Mouse (Mus musculus): ENCODE measurements around the gene Upk3b. TPM values are rescaled to one million over a fixed set of nuclear protein-coding genes. Genes with fewer than 3 reads are reported as not detected.

Upk3b gene
- polyA plus RNA-seq, 1 experiment from 2014 or later = 52.1 TPM

DNA sequence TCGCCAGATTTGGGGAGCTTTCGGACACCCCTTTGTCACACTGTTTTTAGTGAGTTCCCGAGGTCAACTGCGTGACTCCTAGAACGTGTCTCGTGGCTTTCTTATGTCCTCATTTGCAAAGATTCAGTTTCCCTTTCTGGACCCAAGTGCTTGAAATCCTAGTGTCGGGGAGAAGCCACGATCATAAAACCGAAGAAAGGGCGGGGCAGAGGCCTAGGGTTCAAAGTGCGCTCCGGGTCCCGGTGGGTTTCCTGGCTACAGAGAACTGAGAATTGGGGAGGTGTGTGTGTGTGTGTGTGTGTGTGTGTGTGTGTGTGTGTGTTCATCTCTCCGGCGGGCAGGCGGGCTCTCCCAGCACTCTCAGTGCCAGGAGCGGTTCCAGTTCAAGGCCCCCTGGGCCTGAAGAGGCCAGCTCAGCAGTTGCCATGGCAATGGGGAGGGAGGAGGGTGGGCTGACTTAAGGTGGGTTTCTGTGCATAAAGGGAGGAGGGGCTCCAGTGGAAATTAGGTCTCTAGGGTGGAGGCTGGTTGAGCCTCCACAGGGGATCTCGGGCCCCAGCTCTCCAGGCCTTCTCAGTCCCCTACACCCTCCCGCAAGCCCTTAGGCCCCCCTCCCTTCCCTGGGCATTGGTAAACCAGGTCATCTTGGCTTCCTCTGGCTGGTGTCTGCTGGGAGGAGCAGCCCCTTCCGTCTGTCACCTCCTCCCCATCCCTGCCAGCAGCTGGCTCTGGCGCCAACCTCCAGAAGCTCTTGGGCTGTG lies 46.8 kb downstream of the Upk3b start:
- peak; percentile 71 for DNase-seq (ENCODE audit: low spot score)
- Histone ChIP-seq H3K27me3 (replicated peaks; ENCODE audit: control insufficient read depth, insufficient read depth, low read length) (no peaks in the 10 kb centered on the region), H3K9me3 (ENCODE audit: control insufficient read depth, low read length) (no peaks in the 10 kb centered on the region), H3K36me3 (ENCODE audit: control insufficient read depth, insufficient read depth, low read length) (no peaks in the 10 kb centered on the region), H3K9ac (ENCODE audit: low read length) (0 out of 2 replicates have a peak overlapping the region, but pooled peaks have one; percentile 7), H3K4me2 (ENCODE audit: low read length) (peak overlapping the region; percentile 96), H3K4me1 (replicated peaks; ENCODE audit: control insufficient read depth, insufficient read depth, low read length) (0 out of 2 replicates have a peak, but pooled peaks cover 3% of the 10 kb centered on the region), H3K4me3 (ENCODE audit: low read depth, low read length) (peak overlapping the region; percentile 63), H3K27ac (ENCODE audit: low read depth) (no peak overlapping the region)
- WGBS = 13% methylated on average over 21 of the region's 21 CpGs
- ATAC-seq (replicated peaks; ENCODE audit: low FRiP score, low TSS enrichment, low read depth) = no peak; the same call in 1 of the 2 replicates

DNA sequence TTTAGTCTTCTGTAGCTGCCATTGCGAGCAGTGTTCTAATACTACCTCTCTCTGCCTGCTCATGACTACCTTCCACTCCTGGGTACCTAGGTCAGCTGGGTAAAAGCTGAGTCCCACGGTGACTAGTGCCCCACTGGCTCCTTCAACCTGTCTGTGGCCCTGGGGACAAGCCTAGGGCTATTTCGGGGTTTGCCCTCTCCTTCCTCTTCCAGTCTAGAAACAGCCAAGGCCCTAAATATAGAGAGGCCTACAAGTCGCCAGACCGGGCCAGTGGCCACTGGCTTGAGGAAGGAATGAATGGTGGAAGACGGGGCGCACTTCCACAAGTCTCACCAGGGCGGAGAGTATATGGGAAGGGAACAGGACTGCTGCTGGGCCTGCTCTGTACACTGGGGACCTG lies 48.0 kb downstream of the Upk3b start:
- Histone ChIP-seq H3K4me3 (ENCODE audit: low read depth, low read length) (no peak overlapping the region), H3K4me1 (replicated peaks; ENCODE audit: control insufficient read depth, insufficient read depth, low read length) (0 out of 2 replicates have a peak, but pooled peaks cover 3% of the 10 kb centered on the region), H3K36me3 (ENCODE audit: control insufficient read depth, insufficient read depth, low read length) (peaks cover 8% of the 10 kb centered on the region; the same call in 1 of the 2 replicates), H3K27me3 (replicated peaks; ENCODE audit: control insufficient read depth, insufficient read depth, low read length) (no peaks in the 10 kb centered on the region), H3K27ac (ENCODE audit: low read depth) (no peak overlapping the region), H3K4me2 (ENCODE audit: low read length) (no peak overlapping the region), H3K9ac (ENCODE audit: low read length) (no peak overlapping the region), H3K9me3 (ENCODE audit: control insufficient read depth, low read length) (no peaks in the 10 kb centered on the region)
- ATAC-seq (replicated peaks; ENCODE audit: low FRiP score, low TSS enrichment, low read depth) (no peak), DNase-seq (ENCODE audit: low spot score) (no peak)
- 86% methylated on average over 8 of the region's 8 CpGs for WGBS

DNA sequence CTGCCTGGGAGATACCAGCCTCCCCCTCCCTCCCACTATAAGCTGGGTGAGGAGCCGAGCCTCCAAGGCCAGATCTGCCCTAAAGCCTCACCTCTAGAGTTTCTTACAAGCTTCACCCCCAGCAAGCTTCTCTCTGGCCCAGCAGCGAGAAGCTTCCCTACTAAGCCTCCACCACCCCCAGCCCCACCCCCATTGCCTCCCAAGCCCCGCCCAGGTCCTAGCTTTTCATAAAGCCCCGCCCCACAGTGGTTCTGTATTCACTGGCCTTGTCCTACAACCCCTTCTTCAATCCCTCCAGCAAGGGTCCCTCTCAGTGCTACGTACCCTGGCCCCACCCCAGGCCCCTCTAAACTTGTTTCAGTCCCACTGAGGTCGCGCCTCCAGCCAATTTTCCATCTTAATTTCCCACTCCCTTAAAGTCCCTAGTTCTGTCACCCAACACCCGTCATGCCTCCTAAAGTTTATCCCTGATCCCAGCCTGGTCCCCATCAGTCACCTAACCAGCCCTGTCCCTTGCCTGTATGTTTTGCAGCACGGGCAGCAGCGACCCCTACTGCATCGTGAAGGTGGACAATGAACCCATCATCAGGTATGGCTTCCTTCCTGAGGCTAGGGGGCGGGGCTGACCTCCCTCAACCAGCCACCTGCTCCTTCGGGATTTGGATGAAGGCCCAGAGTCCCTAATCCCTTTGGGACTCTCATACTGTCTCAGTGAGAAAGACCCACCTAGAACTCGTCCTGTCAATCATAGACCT lies 50.7 kb downstream of the Upk3b start:
- peaks cover 8% of the 10 kb centered on the region; the same call in 1 of the 2 replicates for H3K36me3 ChIP-seq (ENCODE audit: control insufficient read depth, insufficient read depth, low read length)
- H3K27me3 ChIP-seq (replicated peaks; ENCODE audit: control insufficient read depth, insufficient read depth, low read length) = no peaks in the 10 kb centered on the region
- H3K4me2 ChIP-seq (ENCODE audit: low read length) = no peak overlapping the region
- no peak overlapping the region for H3K27ac ChIP-seq (ENCODE audit: low read depth)
- no peak overlapping the region for H3K9ac ChIP-seq (ENCODE audit: low read length)
- ATAC-seq (replicated peaks; ENCODE audit: low FRiP score, low TSS enrichment, low read depth) (no peak), DNase-seq (ENCODE audit: low spot score) (no peak)
- WGBS = 24% methylated on average over 14 of the region's 14 CpGs
- no peak overlapping the region for H3K4me3 ChIP-seq (ENCODE audit: low read depth, low read length)
- 0 out of 2 replicates have a peak, but pooled peaks cover 3% of the 10 kb centered on the region for H3K4me1 ChIP-seq (replicated peaks; ENCODE audit: control insufficient read depth, insufficient read depth, low read length)
- no peaks in the 10 kb centered on the region for H3K9me3 ChIP-seq (ENCODE audit: control insufficient read depth, low read length)

DNA sequence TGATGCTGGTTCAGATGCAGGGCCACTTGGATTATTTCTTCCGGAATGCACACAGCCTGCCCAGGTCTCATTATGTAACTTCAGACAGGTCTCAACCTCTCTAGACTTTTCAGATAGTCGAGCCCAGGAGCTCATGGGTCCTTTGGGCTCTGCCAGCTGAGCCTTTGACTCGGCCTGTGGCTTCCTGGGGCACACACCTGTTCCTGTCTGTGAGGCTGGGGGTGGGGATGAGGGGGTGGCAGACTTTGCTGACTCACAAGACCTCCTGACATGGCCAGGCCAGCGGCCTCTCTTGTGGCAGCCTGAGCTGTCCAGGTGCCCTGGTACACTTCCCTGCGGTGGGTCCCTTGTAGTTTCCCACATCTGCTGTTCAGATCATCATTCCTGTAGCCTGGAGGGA lies 53.6 kb downstream of the Upk3b start:
- Histone ChIP-seq H3K36me3 (ENCODE audit: control insufficient read depth, insufficient read depth, low read length) (peaks cover 8% of the 10 kb centered on the region; the same call in 1 of the 2 replicates), H3K4me3 (ENCODE audit: low read depth, low read length) (no peak overlapping the region), H3K27me3 (replicated peaks; ENCODE audit: control insufficient read depth, insufficient read depth, low read length) (no peaks in the 10 kb centered on the region), H3K9ac (ENCODE audit: low read length) (no peak overlapping the region), H3K9me3 (ENCODE audit: control insufficient read depth, low read length) (no peaks in the 10 kb centered on the region), H3K4me2 (ENCODE audit: low read length) (no peak overlapping the region), H3K4me1 (replicated peaks; ENCODE audit: control insufficient read depth, insufficient read depth, low read length) (no peaks in the 10 kb centered on the region), H3K27ac (ENCODE audit: low read depth) (no peak overlapping the region)
- WGBS = 72% methylated on average over 5 of the region's 5 CpGs
- no peak for DNase-seq (ENCODE audit: low spot score)
- no peak for ATAC-seq (replicated peaks; ENCODE audit: low FRiP score, low TSS enrichment, low read depth)

DNA sequence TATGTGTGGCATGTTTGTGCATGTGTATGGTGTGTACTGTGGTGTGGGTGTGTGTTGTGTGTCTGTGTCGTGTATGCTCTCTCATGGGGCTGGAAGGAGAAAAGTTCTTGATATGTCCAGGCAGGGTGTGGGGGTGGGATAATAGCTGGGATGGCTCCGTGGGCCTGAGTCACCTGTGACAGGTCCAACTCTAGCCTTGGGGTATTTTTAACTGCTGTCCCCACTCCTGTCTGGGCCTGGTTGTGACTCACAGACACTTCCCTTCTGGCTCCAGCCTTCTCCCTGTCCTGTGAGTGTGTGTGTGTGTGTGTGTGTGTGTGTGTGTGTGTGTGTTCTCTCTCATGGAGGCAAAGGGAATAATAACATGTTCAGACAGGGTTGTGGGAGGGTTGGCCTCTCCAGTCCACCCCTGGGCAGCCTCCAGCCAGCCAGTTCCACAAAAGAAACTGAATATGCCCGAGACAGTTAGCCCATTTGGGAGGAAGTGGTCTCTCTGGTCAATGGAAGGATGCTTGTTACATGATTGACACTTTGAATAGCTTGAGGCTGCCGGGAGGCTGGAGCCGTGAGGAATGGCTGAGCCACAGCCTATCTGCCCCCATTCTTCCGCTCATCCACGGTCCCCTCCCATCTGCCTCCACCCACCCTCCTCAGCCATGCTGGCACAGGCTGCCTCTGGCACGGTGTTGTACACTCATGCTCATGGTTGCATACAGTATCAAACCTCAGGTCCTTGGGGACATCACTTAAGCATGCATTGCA lies 56.1 kb downstream of the Upk3b start:
- peaks cover 8% of the 10 kb centered on the region; the same call in 1 of the 2 replicates for H3K36me3 ChIP-seq (ENCODE audit: control insufficient read depth, insufficient read depth, low read length)
- no peak overlapping the region for H3K4me2 ChIP-seq (ENCODE audit: low read length)
- no peak for ATAC-seq (replicated peaks; ENCODE audit: low FRiP score, low TSS enrichment, low read depth)
- H3K9me3 ChIP-seq (ENCODE audit: control insufficient read depth, low read length) = no peaks in the 10 kb centered on the region
- no peak overlapping the region for H3K4me3 ChIP-seq (ENCODE audit: low read depth, low read length)
- no peak overlapping the region for H3K9ac ChIP-seq (ENCODE audit: low read length)
- DNase-seq (ENCODE audit: low spot score) = no peak
- H3K27me3 ChIP-seq (replicated peaks; ENCODE audit: control insufficient read depth, insufficient read depth, low read length) = no peaks in the 10 kb centered on the region
- H3K27ac ChIP-seq (ENCODE audit: low read depth) = no peak overlapping the region
- H3K4me1 ChIP-seq (replicated peaks; ENCODE audit: control insufficient read depth, insufficient read depth, low read length) = no peaks in the 10 kb centered on the region
- 69% methylated on average over 8 of the region's 8 CpGs for WGBS

DNA sequence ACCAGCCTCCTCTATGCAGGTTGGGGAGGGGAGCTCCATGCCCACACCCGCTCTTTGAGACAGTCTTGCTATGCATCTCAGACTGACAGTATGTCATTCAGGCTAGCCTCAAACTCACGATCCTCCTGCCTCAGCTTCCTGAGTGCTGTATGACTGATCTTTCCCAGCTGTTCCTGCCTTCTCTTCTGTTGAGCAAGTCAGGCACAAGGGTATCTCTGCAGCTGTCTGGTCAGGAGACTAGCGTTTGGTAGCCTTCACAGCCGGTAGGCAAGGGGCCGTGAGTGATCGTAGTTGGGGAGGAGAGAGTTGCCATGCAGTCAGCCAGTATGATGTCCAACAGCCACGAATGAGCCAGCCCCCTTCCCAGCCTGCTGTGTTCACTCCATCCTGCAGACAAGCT lies 56.8 kb downstream of the Upk3b start:
- no peak for DNase-seq (ENCODE audit: low spot score)
- no peak for ATAC-seq (replicated peaks; ENCODE audit: low FRiP score, low TSS enrichment, low read depth)
- H3K9me3 ChIP-seq (ENCODE audit: control insufficient read depth, low read length) = no peaks in the 10 kb centered on the region
- H3K36me3 ChIP-seq (ENCODE audit: control insufficient read depth, insufficient read depth, low read length) = peaks cover 8% of the 10 kb centered on the region; the same call in 1 of the 2 replicates
- H3K27ac ChIP-seq (ENCODE audit: low read depth) = no peak overlapping the region
- H3K9ac ChIP-seq (ENCODE audit: low read length) = no peak overlapping the region
- no peak overlapping the region for H3K4me3 ChIP-seq (ENCODE audit: low read depth, low read length)
- H3K4me2 ChIP-seq (ENCODE audit: low read length) = no peak overlapping the region
- no peaks in the 10 kb centered on the region for H3K4me1 ChIP-seq (replicated peaks; ENCODE audit: control insufficient read depth, insufficient read depth, low read length)
- WGBS = 73% methylated on average over 7 of the region's 7 CpGs
- H3K27me3 ChIP-seq (replicated peaks; ENCODE audit: control insufficient read depth, insufficient read depth, low read length) = no peaks in the 10 kb centered on the region

Other genes with a start within 250 kb of the Upk3b start
- 2.2 and 2.7 TPM in 2 replicates for gene Srrm3, start 231.6 kb upstream of the Upk3b start, polyA plus RNA-seq (2014; fragmentation: Nextera tagmentation; extraction: Ambion mirVana)
- gene Hspb1, start 150.6 kb upstream of the Upk3b start, polyA plus RNA-seq (2014; fragmentation: Nextera tagmentation; extraction: Ambion mirVana) = 79.9 and 81.7 TPM in 2 replicates
- 93.3 and 95.7 TPM in 2 replicates for gene Ywhag, start 103.9 kb upstream of the Upk3b start, polyA plus RNA-seq (2014; fragmentation: Nextera tagmentation; extraction: Ambion mirVana)
- gene Ssc4d, start 64.0 kb upstream of the Upk3b start, polyA plus RNA-seq (2014; fragmentation: Nextera tagmentation; extraction: Ambion mirVana) = 2.1 and 2.9 TPM in 2 replicates
- gene Zp3, start 58.4 kb upstream of the Upk3b start, polyA plus RNA-seq (2014; fragmentation: Nextera tagmentation; extraction: Ambion mirVana) = not detected in 2 replicates
- 23.2 and 24.6 TPM in 2 replicates for gene Dtx2, start 43.7 kb upstream of the Upk3b start, polyA plus RNA-seq (2014; fragmentation: Nextera tagmentation; extraction: Ambion mirVana)
- 0.41 and 1.6 TPM in 2 replicates for gene Upk3bl, start 16.0 kb downstream of the Upk3b start, polyA plus RNA-seq (2014; fragmentation: Nextera tagmentation; extraction: Ambion mirVana)
- gene Rasa4, start 45.4 kb downstream of the Upk3b start, polyA plus RNA-seq (2014; fragmentation: Nextera tagmentation; extraction: Ambion mirVana) = 22.6 and 26.1 TPM in 2 replicates
- 269 and 270 TPM in 2 replicates for gene Polr2j, start 78.1 kb downstream of the Upk3b start, polyA plus RNA-seq (2014; fragmentation: Nextera tagmentation; extraction: Ambion mirVana)
- gene Lrwd1, start 97.6 kb downstream of the Upk3b start, polyA plus RNA-seq (2014; fragmentation: Nextera tagmentation; extraction: Ambion mirVana) = 30.6 and 33.7 TPM in 2 replicates
- 13.4 and 16.4 TPM in 2 replicates for gene Alkbh4, start 97.7 kb downstream of the Upk3b start, polyA plus RNA-seq (2014; fragmentation: Nextera tagmentation; extraction: Ambion mirVana)
- 6.2 and 7.1 TPM in 2 replicates for gene Orai2, start 132.2 kb downstream of the Upk3b start, polyA plus RNA-seq (2014; fragmentation: Nextera tagmentation; extraction: Ambion mirVana)
- 42.0 and 53.1 TPM in 2 replicates for gene Prkrip1, start 160.5 kb downstream of the Upk3b start, polyA plus RNA-seq (2014; fragmentation: Nextera tagmentation; extraction: Ambion mirVana)
- gene Sh2b2, start 208.1 kb downstream of the Upk3b start, polyA plus RNA-seq (2014; fragmentation: Nextera tagmentation; extraction: Ambion mirVana) = 3.1 and 4.2 TPM in 2 replicates

All from intestine, embryonic 14.5 days (tissue).